15 mouse cellular contexts compared by ENCODE assay signal in the genomic region with DNA sequence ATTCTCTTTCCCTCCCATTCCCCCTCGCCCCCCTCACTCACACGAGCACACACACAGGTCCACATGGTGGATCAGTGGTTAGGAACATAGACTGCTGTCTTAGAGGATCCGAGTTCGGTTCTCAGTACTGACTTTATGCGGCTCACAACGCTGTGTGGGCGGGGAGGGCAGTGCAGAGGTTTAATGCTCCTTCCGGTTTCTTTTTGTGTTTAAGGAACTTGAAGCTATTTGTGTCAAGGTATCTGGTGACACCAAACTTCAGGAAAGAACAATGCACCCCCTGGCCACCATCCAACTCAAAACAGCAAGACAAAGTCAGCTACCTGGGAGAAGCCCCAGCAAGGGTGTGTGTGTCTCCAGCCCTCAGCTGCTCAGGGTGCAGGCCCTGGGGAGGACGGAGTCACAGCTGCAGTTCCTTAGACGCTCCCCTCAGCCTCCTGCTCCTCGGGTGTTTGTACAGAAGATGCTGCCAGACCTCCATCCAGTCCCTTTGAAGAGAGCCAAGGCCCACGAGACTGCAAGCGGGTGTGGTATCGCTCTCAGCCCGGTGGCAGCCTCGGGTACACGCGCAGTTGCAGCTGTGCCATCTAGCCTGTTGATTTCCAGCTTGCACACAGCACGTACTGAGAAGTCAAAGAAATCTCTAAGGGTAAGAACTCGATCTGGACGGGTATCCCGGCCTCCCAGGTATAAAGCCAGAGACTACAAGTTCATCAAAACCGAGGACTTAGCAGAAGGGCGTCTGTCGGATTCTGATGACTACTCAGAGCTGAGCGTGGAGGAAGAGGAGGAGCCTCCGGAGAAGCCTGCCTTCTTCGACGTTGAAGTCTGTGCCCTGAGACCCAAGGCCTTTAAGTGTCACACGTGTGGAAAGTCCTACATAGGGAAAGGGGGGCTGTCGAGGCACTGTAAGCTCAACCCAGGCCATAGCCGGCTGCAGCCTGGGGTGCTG. TPM values are rescaled to one million over a fixed set of nuclear protein-coding genes. Genes with fewer than 3 reads are reported as not detected.
DNase-seq lines count a peak whose midpoint lies in the region; ATAC-seq and TF ChIP-seq lines count a peak whose summit lies in the region.
"Had no signal": no experiment of that assay in that cellular context is flagged by ENCODE, and none has a peak within 500 bp of the region (broad histone marks: within the 10 kb centered on the region; RNA-seq: fewer than 3 reads in every experiment).

No protein-coding gene starts in this region.

- no peak overlapping the region for H3K4me2 ChIP-seq in liver, embryonic 12.5 days
- H3K4me2 ChIP-seq in embryonic facial prominence, embryonic 14.5 days (ENCODE audit: low read depth, low read length), result no peak overlapping the region
- H3K4me2 ChIP-seq: liver, embryonic 15.5 days had no signal

- in situ Hi-C loops in ES-E14 (cut with MboI; ENCODE audit: low sequenced_read_pairs in 2 of 2, unreplicated experiment in 2 of 2), result no loop called here

- no peak for TF ChIP-seq POLR2A in liver, adult 2 months (IDR thresholded peaks at IDR 0.05; ENCODE audit: extremely low read depth, insufficient read depth, low read length)

- intact Hi-C loops in heart, postnatal 10 days (cut with DNase I), result no loop called here

- H3K36me3 ChIP-seq in liver, adult 2 months (ENCODE audit: control insufficient read depth, insufficient read depth, low read length), result peaks cover 8% of the 10 kb centered on the region
- H3K36me3 ChIP-seq in liver, embryonic 12.5 days, result peaks cover 19% of the 10 kb centered on the region
- peaks cover 5% of the 10 kb centered on the region; the same call in 1 of the 2 replicates for H3K36me3 ChIP-seq in ES-E14 (ENCODE audit: control insufficient read depth, insufficient read depth, low read length, poor library complexity, severe bottlenecking)
- H3K36me3 ChIP-seq in embryonic facial prominence, embryonic 14.5 days (ENCODE audit: control insufficient read depth, insufficient read depth, low read length), result peaks cover 32% of the 10 kb centered on the region

- peaks cover 19% of the 10 kb centered on the region; the same call in 1 of the 2 replicates for H3K79me2 ChIP-seq in liver, adult 2 months (ENCODE audit: control insufficient read depth, insufficient read depth, low read length)

- DNase-seq in liver, adult 2 months (ENCODE audit: extremely low read depth, low read depth, low spot score), result no peak
- no peak for DNase-seq in ES-E14 (ENCODE audit: low read depth, low spot score)
- peak; percentile 45 for DNase-seq in embryonic facial prominence, embryonic 14.5 days (ENCODE audit: low spot score)
- DNase-seq in heart, postnatal 10 days, result no peak
- DNase-seq in left cerebral cortex, adult 9 months (ENCODE audit: low spot score in 2 of 2), result no peak
- DNase-seq: cerebellum, adult 8-10 months; right cerebral cortex, postnatal 14 days; thymus, postnatal 4 days had no signal

- H3K9ac ChIP-seq in liver, adult 2 months (ENCODE audit: low read depth, low read length), result no peak overlapping the region
- H3K9ac ChIP-seq in liver, embryonic 12.5 days, result no peak overlapping the region
- peak overlapping the region; percentile 4; the same call in 1 of the 2 replicates for H3K9ac ChIP-seq in ES-E14 (ENCODE audit: insufficient read depth, low read depth, low read length, poor library complexity, severe bottlenecking)
- no peak overlapping the region for H3K9ac ChIP-seq in embryonic facial prominence, embryonic 14.5 days (ENCODE audit: low read depth, low read length)
- H3K9ac ChIP-seq: liver, embryonic 15.5 days had no signal

- 87% methylated on average over 32 of the region's 32 CpGs for WGBS in liver, adult 2 months
- WGBS in liver, embryonic 12.5 days (ENCODE audit: insufficient replicate concordance), result 74% methylated on average over 32 of the region's 32 CpGs
- 85% methylated on average over 32 of the region's 32 CpGs for WGBS in embryonic facial prominence, embryonic 14.5 days

- H3K4me3 ChIP-seq in liver, adult 2 months (ENCODE audit: insufficient read depth, low read depth, low read length), result peak overlapping the region; percentile 20; the same call in 1 of the 2 replicates
- H3K4me3 ChIP-seq in liver, embryonic 12.5 days, result no peak overlapping the region
- no peak overlapping the region for H3K4me3 ChIP-seq in ES-E14 (ENCODE audit: insufficient read depth in 1 of 2, low read depth in 1 of 2, low read length in 2 of 2, poor library complexity in 1 of 2, severe bottlenecking in 1 of 2)
- H3K4me3 ChIP-seq in embryonic facial prominence, embryonic 14.5 days (ENCODE audit: low read depth, low read length), result no peak overlapping the region
- H3K4me3 ChIP-seq: liver, embryonic 15.5 days had no signal

- H3K27me3 ChIP-seq in liver, adult 2 months (ENCODE audit: control insufficient read depth, insufficient read depth, low read length), result no peaks in the 10 kb centered on the region
- no peaks in the 10 kb centered on the region for H3K27me3 ChIP-seq in liver, embryonic 12.5 days (replicated peaks)
- H3K27me3 ChIP-seq in embryonic facial prominence, embryonic 14.5 days (replicated peaks; ENCODE audit: control insufficient read depth, insufficient read depth, low read length), result no peaks in the 10 kb centered on the region
- H3K27me3 ChIP-seq: liver, embryonic 15.5 days had no signal

- no peaks in the 10 kb centered on the region for H3K9me3 ChIP-seq in liver, embryonic 12.5 days (replicated peaks)
- H3K9me3 ChIP-seq in ES-E14 (ENCODE audit: control insufficient read depth, insufficient read depth, low read depth, low read length), result no peaks in the 10 kb centered on the region
- H3K9me3 ChIP-seq in embryonic facial prominence, embryonic 14.5 days (ENCODE audit: control insufficient read depth, low read length), result no peaks in the 10 kb centered on the region
- H3K9me3 ChIP-seq: liver, embryonic 15.5 days had no signal

- peaks cover 10% of the 10 kb centered on the region; the same call in 1 of the 2 replicates for H3K4me1 ChIP-seq in liver, adult 2 months (ENCODE audit: control insufficient read depth, insufficient read depth, low read length)
- peaks cover 68% of the 10 kb centered on the region for H3K4me1 ChIP-seq in liver, embryonic 12.5 days
- H3K4me1 ChIP-seq in ES-E14 (ENCODE audit: control insufficient read depth in 2 of 2, insufficient read depth in 2 of 2, low read length in 2 of 2, poor library complexity in 1 of 2), result peaks cover 4 to 26% of the 10 kb centered on the region in 2 experiments; a peak in 3 of 4 replicates
- H3K4me1 ChIP-seq in embryonic facial prominence, embryonic 14.5 days (ENCODE audit: control insufficient read depth, insufficient read depth, low read length), result no peaks in the 10 kb centered on the region; the same call in 1 of the 2 replicates

- no peak overlapping the region for H3K27ac ChIP-seq in liver, adult 2 months (replicated peaks; ENCODE audit: insufficient read depth, low read depth, low read length)
- H3K27ac ChIP-seq in liver, embryonic 12.5 days, result no peak overlapping the region
- no peak overlapping the region for H3K27ac ChIP-seq in ES-E14 (ENCODE audit: insufficient read depth, low read depth, low read length, poor library complexity, severe bottlenecking)
- 0 out of 2 replicates have a peak overlapping the region, but pooled peaks have one; percentile 21 for H3K27ac ChIP-seq in embryonic facial prominence, embryonic 14.5 days (replicated peaks; ENCODE audit: low read depth, low read length)
- H3K27ac ChIP-seq: kidney, postnatal 0 days; liver, embryonic 15.5 days had no signal

- ATAC-seq in liver, embryonic 12.5 days, result no peak
- peak; percentile 50; the same call in 1 of the 2 replicates for ATAC-seq in embryonic facial prominence, embryonic 14.5 days (ENCODE audit: low read depth)
- peak; percentile 13; the same call in 1 of the 2 replicates for ATAC-seq in neutrophil, adult 5-6 weeks (ENCODE audit: extremely low read depth, insufficient number of reproducible peaks, low FRiP score, poor library complexity, severe bottlenecking)
- ATAC-seq: activated CD4-positive, CD25-positive, alpha-beta regulatory T cell, adult 4 months; hindbrain, embryonic 16.5 days; midbrain, embryonic 16.5 days had no signal

- TF ChIP-seq CTCF in liver, adult 2 months (IDR thresholded peaks at IDR 0.05; ENCODE audit: low read depth, low read length), result no peak

TF ChIP-seq in ES-E14, 5 proteins besides CTCF, POLR2A, EP300 and RAD21 (continues in another document):
- no peak for TF ChIP-seq CHD2 (IDR thresholded peaks at IDR 0.05; ENCODE audit: low read depth, low read length)
- TF ChIP-seq ZNF384 (IDR thresholded peaks at IDR 0.05; ENCODE audit: low read depth, low read length), result no peak

RNA-seq across cellular contexts. Expression of gene Zfp839, which starts 5.0 kb away (rescaled TPM):
- total RNA-seq in liver, adult 2 months (2014; rRNA removed), result 4.0 TPM in 2 replicates
- 3.1 and 4.8 TPM in 2 replicates for polyA plus RNA-seq in liver, adult 2 months (2012; rRNA removed)
- polyA plus RNA-seq in liver, embryonic 12.5 days (2016; fragmentation: Nextera tagmentation; extraction: Ambion mirVana), result 3.2 and 4.0 TPM in 2 replicates
- 5.4 and 8.0 TPM in 2 replicates for total RNA-seq in ES-E14 (2012; rRNA removed)
- 2.4 and 4.1 TPM in 2 replicates for polyA plus RNA-seq in embryonic facial prominence, embryonic 14.5 days (2014; fragmentation: Nextera tagmentation; extraction: Ambion mirVana)
- 12.8 and 13.6 TPM in 2 replicates for total RNA-seq in neutrophil, adult 5-6 weeks (2017)
- 1 to 10 TPM; 7.1 to 7.4 TPM for total RNA-seq in heart, postnatal 10 days (2021)

RNA-seq across cellular contexts. Expression of gene Mok, which starts 14.3 kb away (rescaled TPM):
- 0.07 and 0.18 TPM in 2 replicates for total RNA-seq in liver, adult 2 months (2014; rRNA removed)
- polyA plus RNA-seq in liver, adult 2 months (2012; rRNA removed), result 0.20 TPM in 1 of 2 replicates, not detected in the other
- 0.51 and 0.63 TPM in 2 replicates for polyA plus RNA-seq in liver, embryonic 12.5 days (2016; fragmentation: Nextera tagmentation; extraction: Ambion mirVana)
- total RNA-seq in ES-E14 (2012; rRNA removed), result 14.9 and 23.5 TPM in 2 replicates
- polyA plus RNA-seq in embryonic facial prominence, embryonic 14.5 days (2014; fragmentation: Nextera tagmentation; extraction: Ambion mirVana), result 5.3 and 6.1 TPM in 2 replicates
- total RNA-seq in neutrophil, adult 5-6 weeks (2017), result 0.25 and 0.70 TPM in 2 replicates
- under 1 TPM; 0.57 to 0.62 TPM for total RNA-seq in heart, postnatal 10 days (2021)

RNA-seq across cellular contexts. Expression of gene Cinp, which starts 33.9 kb away (rescaled TPM):
- total RNA-seq in liver, adult 2 months (2014; rRNA removed), result 20.4 and 20.8 TPM in 2 replicates
- polyA plus RNA-seq in liver, adult 2 months (2012; rRNA removed), result 22.5 and 23.1 TPM in 2 replicates
- polyA plus RNA-seq in liver, embryonic 12.5 days (2016; fragmentation: Nextera tagmentation; extraction: Ambion mirVana), result 99.0 and 103 TPM in 2 replicates
- 77.6 and 86.5 TPM in 2 replicates for total RNA-seq in ES-E14 (2012; rRNA removed)
- 74.7 and 75.0 TPM in 2 replicates for polyA plus RNA-seq in embryonic facial prominence, embryonic 14.5 days (2014; fragmentation: Nextera tagmentation; extraction: Ambion mirVana)
- total RNA-seq in neutrophil, adult 5-6 weeks (2017), result 25.8 and 26.6 TPM in 2 replicates
- 10 to 100 TPM; 37.0 to 43.9 TPM for total RNA-seq in heart, postnatal 10 days (2021)

RNA-seq across cellular contexts. Expression of gene Tecpr2, which starts 34.0 kb away (rescaled TPM):
- 2.5 and 3.0 TPM in 2 replicates for total RNA-seq in liver, adult 2 months (2014; rRNA removed)
- 3.2 and 3.8 TPM in 2 replicates for polyA plus RNA-seq in liver, adult 2 months (2012; rRNA removed)
- 3.4 and 3.6 TPM in 2 replicates for polyA plus RNA-seq in liver, embryonic 12.5 days (2016; fragmentation: Nextera tagmentation; extraction: Ambion mirVana)
- total RNA-seq in ES-E14 (2012; rRNA removed), result 11.2 and 12.6 TPM in 2 replicates
- polyA plus RNA-seq in embryonic facial prominence, embryonic 14.5 days (2014; fragmentation: Nextera tagmentation; extraction: Ambion mirVana), result 4.3 TPM in 2 replicates
- 3.9 and 4.9 TPM in 2 replicates for total RNA-seq in neutrophil, adult 5-6 weeks (2017)
- total RNA-seq in heart, postnatal 10 days (2021), result 1 to 10 TPM; 5.2 to 6.3 TPM
